ENCODE assay signal across 7 mouse cellular contexts in the genomic region with DNA sequence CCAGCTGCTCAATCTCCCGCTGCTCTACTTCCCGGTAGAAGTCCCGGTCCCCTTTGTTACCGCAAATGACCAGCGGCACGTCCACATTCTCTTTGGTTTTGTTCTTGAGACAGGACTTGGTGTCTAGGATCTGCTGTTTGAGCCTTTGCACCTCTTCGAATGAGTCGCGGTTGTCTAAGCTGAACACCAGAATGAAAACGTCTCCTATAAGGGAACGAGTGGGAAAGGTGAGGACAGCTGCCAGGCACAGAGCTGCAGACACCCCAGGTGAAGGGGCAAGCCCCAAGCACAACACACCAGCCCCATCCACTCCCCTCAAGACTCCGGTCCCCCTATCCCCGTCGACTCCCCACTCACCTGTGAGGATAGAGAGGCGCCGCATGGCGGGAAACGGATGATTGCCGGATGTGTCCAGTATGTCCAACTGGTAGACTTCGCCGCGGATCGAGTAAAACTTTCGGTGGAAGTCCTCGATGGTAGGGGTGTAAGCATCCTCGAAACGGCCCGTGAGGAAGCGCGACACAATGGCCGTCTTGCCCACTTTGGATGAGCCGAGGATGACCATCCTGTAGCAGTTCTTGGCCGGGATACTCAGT. TPM values are rescaled to one million over a fixed set of nuclear protein-coding genes. Genes with fewer than 3 reads are reported as not detected.
DNase-seq lines count a peak whose midpoint lies in the region; ATAC-seq and TF ChIP-seq lines count a peak whose summit lies in the region.

No protein-coding gene starts in this region.

- no peak for ATAC-seq in forebrain, embryonic 14.5 days
- ATAC-seq in megakaryocyte progenitor cell, adult 5-6 weeks (replicated peaks; ENCODE audit: poor library complexity): 0 out of 2 replicates have a peak, but pooled peaks have one; percentile 1

- no peak for DNase-seq in spleen, adult 2 months (ENCODE audit: low read depth in 1 of 2, low spot score in 2 of 2)
- DNase-seq in spleen, adult 12 weeks (ENCODE audit: low spot score): no peak
- DNase-seq in cerebellum, adult 11-12 months: peak; percentile 26
- DNase-seq in forebrain, embryonic 14.5 days (ENCODE audit: low spot score): peak; percentile 18
- peak; percentile 19 for DNase-seq in kidney, adult 9 months
- DNase-seq in thymus, postnatal 36 days: peak; percentile 5 to 18

- H3K9ac ChIP-seq in forebrain, embryonic 14.5 days (ENCODE audit: low read length): peak overlapping the region; percentile 58

- 2% methylated on average over 33 of the region's 33 CpGs for WGBS in spleen, adult 2 months
- WGBS in forebrain, embryonic 14.5 days: 2% methylated on average over 33 of the region's 33 CpGs

- H3K27me3 ChIP-seq in spleen, adult 2 months (ENCODE audit: control insufficient read depth, insufficient read depth, low read length): no peaks in the 10 kb centered on the region
- H3K27me3 ChIP-seq in forebrain, embryonic 14.5 days (replicated peaks; ENCODE audit: control insufficient read depth, insufficient read depth, low read length): peaks cover 17% of the 10 kb centered on the region

- H3K36me3 ChIP-seq in spleen, adult 2 months (ENCODE audit: control insufficient read depth, insufficient read depth, low read length): peaks cover 1% of the 10 kb centered on the region; the same call in 1 of the 2 replicates
- H3K36me3 ChIP-seq in forebrain, embryonic 14.5 days (ENCODE audit: control insufficient read depth, insufficient read depth, low read length): peaks cover 18% of the 10 kb centered on the region

- H3K4me1 ChIP-seq in spleen, adult 2 months (ENCODE audit: control insufficient read depth, insufficient read depth, insufficient read length): peaks cover 3% of the 10 kb centered on the region; the same call in 1 of the 2 replicates
- peaks cover 16% of the 10 kb centered on the region for H3K4me1 ChIP-seq in forebrain, embryonic 14.5 days (ENCODE audit: control insufficient read depth, insufficient read depth, low read length)

- peak overlapping the region; percentile 65 for H3K4me3 ChIP-seq in spleen, adult 2 months (ENCODE audit: extremely low read depth, insufficient read depth, insufficient read length)
- peak overlapping the region; percentile 36 for H3K4me3 ChIP-seq in forebrain, embryonic 14.5 days (ENCODE audit: low read depth, low read length)

- H3K4me2 ChIP-seq in forebrain, embryonic 14.5 days (ENCODE audit: low read length): peak overlapping the region; percentile 91

- no peak for TF ChIP-seq POLR2A in spleen, adult 2 months (IDR thresholded peaks at IDR 0.05; ENCODE audit: low read depth, low read length)

- TF ChIP-seq CTCF in spleen, adult 2 months (IDR thresholded peaks at IDR 0.05; ENCODE audit: extremely low read depth, insufficient read depth, insufficient read length, insufficient replicate concordance): no peak

- H3K27ac ChIP-seq in spleen, adult 2 months (ENCODE audit: insufficient read depth, low read length): no peak overlapping the region
- no peak overlapping the region for H3K27ac ChIP-seq in forebrain, embryonic 14.5 days (ENCODE audit: low read depth, low read length)

- no peaks in the 10 kb centered on the region for H3K9me3 ChIP-seq in forebrain, embryonic 14.5 days (replicated peaks; ENCODE audit: control insufficient read depth, low read length)

RNA-seq across cellular contexts. Expression of a gene that starts 0.5 kb away (rescaled TPM):
- 0.82 and 0.85 TPM in 2 replicates for polyA plus RNA-seq in spleen, adult 2 months (2012; rRNA removed)
- 0.66 and 0.75 TPM in 2 replicates for polyA plus RNA-seq in forebrain, embryonic 14.5 days (2014; fragmentation: Nextera tagmentation; extraction: Ambion mirVana)
- total RNA-seq in megakaryocyte progenitor cell, adult 5-6 weeks (2015): 0.72 and 1.4 TPM in 2 replicates
- total RNA-seq in megakaryocyte progenitor cell, adult 5-6 weeks (2017): 0.10 TPM in 1 of 2 replicates, not detected in the other

RNA-seq across cellular contexts. Expression of a gene that starts 16.3 kb away (rescaled TPM):
- polyA plus RNA-seq in spleen, adult 2 months (2012; rRNA removed): 8.0 and 12.3 TPM in 2 replicates
- polyA plus RNA-seq in forebrain, embryonic 14.5 days (2014; fragmentation: Nextera tagmentation; extraction: Ambion mirVana): 35.7 and 35.9 TPM in 2 replicates
- 19.1 and 19.8 TPM in 2 replicates for total RNA-seq in megakaryocyte progenitor cell, adult 5-6 weeks (2015)
- total RNA-seq in megakaryocyte progenitor cell, adult 5-6 weeks (2017): 18.1 and 26.1 TPM in 2 replicates

Comparison
In these comparisons a context has a peak if more than half of its experiments do, and no peak if none do; other contexts are left out.
1. DNase-seq: peak in cerebellum, adult 11-12 months (single experiment), forebrain, embryonic 14.5 days (single experiment), kidney, adult 9 months (single experiment) and thymus, postnatal 36 days (2 of 2); none in spleen, adult 2 months (0 of 2) and spleen, adult 12 weeks (single experiment).